In the genomic region with DNA sequence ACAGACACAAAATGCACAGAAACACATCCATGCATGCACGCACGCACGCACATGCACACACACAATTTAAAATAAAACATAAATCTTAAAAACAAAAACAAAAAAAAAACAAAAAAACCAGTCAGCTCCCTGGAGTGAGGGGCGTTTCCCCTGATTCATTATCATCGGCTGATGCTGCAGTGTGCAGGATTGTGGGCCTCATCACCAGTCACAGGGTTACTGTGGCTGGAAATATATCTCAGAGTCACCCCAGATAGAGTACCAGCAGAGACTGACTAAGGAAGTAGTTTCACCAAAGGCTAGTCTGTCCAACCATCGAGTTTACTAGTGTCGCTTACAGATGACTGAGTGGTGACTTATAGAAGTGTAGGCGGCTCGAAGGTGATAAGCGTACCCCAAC, we compare ENCODE assay signal across 26 mouse cellular contexts.
A peak's percentile ranks its signal among the peaks of the same experiment; 100 is the strongest.
DNase-seq lines count a peak whose midpoint lies in the region; ATAC-seq and TF ChIP-seq lines count a peak whose summit lies in the region.
"Had no signal": no experiment of that assay in that cellular context is flagged by ENCODE, and none has a peak within 500 bp of the region (broad histone marks: within the 10 kb centered on the region; RNA-seq: fewer than 3 reads in every experiment).

No protein-coding gene starts in this region.

- H3K27ac ChIP-seq in MEL (ENCODE audit: control insufficient read depth, low read depth, low read length) = no peak overlapping the region
- no peak overlapping the region for H3K27ac ChIP-seq in liver, embryonic 14.5 days
- H3K27ac ChIP-seq in embryonic facial prominence, embryonic 10.5 days (replicated peaks) = no peak overlapping the region
- H3K27ac ChIP-seq: embryonic facial prominence, embryonic 13.5 days; forebrain, embryonic 12.5 days; forebrain, embryonic 15.5 days; heart, adult 2 months; heart, embryonic 10.5 days; heart, embryonic 13.5 days; hindbrain, embryonic 14.5 days; hindbrain, postnatal 0 days had no signal

- TF ChIP-seq POLR2A in MEL (IDR thresholded peaks at IDR 0.05; ENCODE audit: control insufficient read depth in 1 of 2, insufficient read depth in 1 of 2, low read depth in 1 of 2, low read length in 2 of 2, poor library complexity in 1 of 2) = no peak

- no peaks in the 10 kb centered on the region for H3K9me3 ChIP-seq in MEL (replicated peaks; ENCODE audit: insufficient read depth, low read length)
- H3K9me3 ChIP-seq in liver, embryonic 14.5 days (ENCODE audit: control insufficient read depth, low read length) = no peaks in the 10 kb centered on the region
- 0 out of 2 replicates have a peak, but pooled peaks cover 2% of the 10 kb centered on the region for H3K9me3 ChIP-seq in embryonic facial prominence, embryonic 10.5 days
- H3K9me3 ChIP-seq: embryonic facial prominence, embryonic 13.5 days; forebrain, embryonic 15.5 days; heart, embryonic 10.5 days; heart, embryonic 13.5 days had no signal

- 0 out of 4 replicates have a peak, but pooled peaks cover 0 to 8% of the 10 kb centered on the region in 2 experiments for H3K4me1 ChIP-seq in MEL (ENCODE audit: control insufficient read depth in 1 of 2, insufficient read depth in 2 of 2, low read length in 2 of 2)
- H3K4me1 ChIP-seq in liver, embryonic 14.5 days (replicated peaks; ENCODE audit: control insufficient read depth in 2 of 2, insufficient read depth in 2 of 2, low read length in 1 of 2) = peaks cover 0 to 14% of the 10 kb centered on the region in 2 experiments; a peak in 2 of 4 replicates
- H3K4me1 ChIP-seq in embryonic facial prominence, embryonic 10.5 days = peaks cover 5% of the 10 kb centered on the region

- no peak overlapping the region for H3K4me2 ChIP-seq in liver, embryonic 14.5 days (ENCODE audit: low read depth)
- H3K4me2 ChIP-seq: embryonic facial prominence, embryonic 13.5 days; forebrain, embryonic 12.5 days; forebrain, embryonic 15.5 days; heart, embryonic 13.5 days; hindbrain, embryonic 14.5 days had no signal

- H3K4me3 ChIP-seq in MEL (ENCODE audit: control insufficient read depth in 1 of 2, insufficient read depth in 1 of 2, low read depth in 2 of 2, low read length in 2 of 2) = no peak overlapping the region
- H3K4me3 ChIP-seq in liver, embryonic 14.5 days (ENCODE audit: insufficient read depth in 1 of 2, low read depth in 2 of 2, low read length in 2 of 2) = no peak overlapping the region
- H3K4me3 ChIP-seq in embryonic facial prominence, embryonic 10.5 days = no peak overlapping the region
- H3K4me3 ChIP-seq: embryonic facial prominence, embryonic 13.5 days; erythroblast, embryonic 14.5 days; forebrain, embryonic 12.5 days; forebrain, embryonic 15.5 days; heart, adult 2 months; heart, embryonic 10.5 days; heart, embryonic 13.5 days had no signal

- H3K79me2 ChIP-seq in MEL (ENCODE audit: control insufficient read depth, insufficient read depth, low read length, poor library complexity) = peaks cover 6% of the 10 kb centered on the region; the same call in 1 of the 2 replicates

- H3K27me3 ChIP-seq in MEL (ENCODE audit: control insufficient read depth in 1 of 2, insufficient read depth in 2 of 2, low read length in 2 of 2) = no peaks in the 10 kb centered on the region
- no peaks in the 10 kb centered on the region for H3K27me3 ChIP-seq in liver, embryonic 14.5 days (ENCODE audit: control insufficient read depth, insufficient read depth, low read length)
- H3K27me3 ChIP-seq in embryonic facial prominence, embryonic 10.5 days (replicated peaks; ENCODE audit: low read depth, poor library complexity, severe bottlenecking) = no peaks in the 10 kb centered on the region
- H3K27me3 ChIP-seq: embryonic facial prominence, embryonic 13.5 days; forebrain, embryonic 12.5 days; forebrain, embryonic 15.5 days; heart, embryonic 13.5 days had no signal

- peak in 1 of 2 experiments; percentile 19; a peak in 1 of 4 replicates for TF ChIP-seq EP300 in MEL (IDR thresholded peaks at IDR 0.05; ENCODE audit: low read depth in 1 of 2, low read length in 2 of 2)
- TF ChIP-seq EP300 in liver, embryonic 14.5 days (IDR thresholded peaks at IDR 0.05; ENCODE audit: low read depth) = no peak

- peak; percentile 47 for DNase-seq in MEL (ENCODE audit: low read depth, low spot score)
- DNase-seq in liver, embryonic 14.5 days (ENCODE audit: low read depth in 3 of 3, low spot score in 3 of 3) = no peak
- no peak for DNase-seq in embryonic facial prominence, embryonic 10.5 days (ENCODE audit: low spot score)
- DNase-seq in kidney, postnatal 25 days = no peak
- DNase-seq in natural killer cell, adult 2 months (ENCODE audit: low spot score in 2 of 2) = no peak
- DNase-seq: adrenal gland, adult 8-10 months; adrenal gland, postnatal 25 days; cerebellum, adult 18-20 months; cerebellum, adult 9-10 months; cerebellum, postnatal 14 days; gastrocnemius, postnatal 10 days; gastrocnemius, postnatal 36 days; heart, adult 2 months; heart, postnatal 14 days; heart, postnatal 4 days had no signal

- no peak overlapping the region for H3K9ac ChIP-seq in MEL (ENCODE audit: control insufficient read depth, low read depth, low read length, poor library complexity, severe bottlenecking)
- H3K9ac ChIP-seq in liver, embryonic 14.5 days (replicated peaks) = no peak overlapping the region
- H3K9ac ChIP-seq: embryonic facial prominence, embryonic 13.5 days; forebrain, embryonic 12.5 days; forebrain, embryonic 15.5 days; heart, embryonic 13.5 days; hindbrain, embryonic 14.5 days had no signal

- peaks cover 1 to 7% of the 10 kb centered on the region in 2 experiments for H3K36me3 ChIP-seq in MEL (ENCODE audit: control insufficient read depth in 1 of 2, insufficient read depth in 2 of 2, low read length in 2 of 2)
- no peaks in the 10 kb centered on the region for H3K36me3 ChIP-seq in liver, embryonic 14.5 days (replicated peaks; ENCODE audit: control insufficient read depth, insufficient read depth, low read depth)
- H3K36me3 ChIP-seq in embryonic facial prominence, embryonic 10.5 days (replicated peaks) = peaks cover 25% of the 10 kb centered on the region
- H3K36me3 ChIP-seq: forebrain, embryonic 15.5 days had no signal

- ATAC-seq in common myeloid progenitor, adult 5-6 weeks (replicated peaks; ENCODE audit: low read depth, poor library complexity, severe bottlenecking) = peak; percentile 40; the same call in 1 of the 2 replicates
- ATAC-seq in liver, embryonic 14.5 days (ENCODE audit: insufficient read depth) = peak; percentile 44; the same call in 1 of the 2 replicates
- ATAC-seq: activated CD4-positive, CD25-positive, alpha-beta regulatory T cell, adult 4 months; CD4-positive, CD25-positive, alpha-beta regulatory T cell, adult 4 months; forebrain, embryonic 15.5 days; hindbrain, postnatal 0 days had no signal

- no peak for TF ChIP-seq CTCF in MEL (IDR thresholded peaks at IDR 0.05 in 2 of 3, conservative IDR thresholded peaks at IDR 0.05 in 1 of 3; ENCODE audit: control insufficient read depth in 1 of 3, insufficient read depth in 1 of 3, low read depth in 2 of 3, low read length in 3 of 3, poor library complexity in 1 of 3, severe bottlenecking in 1 of 3)
- TF ChIP-seq CTCF in liver, embryonic 14.5 days (IDR thresholded peaks at IDR 0.05; ENCODE audit: low read depth) = no peak

- WGBS in liver, embryonic 14.5 days (ENCODE audit: insufficient replicate concordance) = 63% methylated on average over 10 of the region's 10 CpGs
- WGBS in embryonic facial prominence, embryonic 10.5 days = 96% methylated on average over 10 of the region's 10 CpGs

- no peak for TF ChIP-seq RAD21 in MEL (IDR thresholded peaks at IDR 0.05; ENCODE audit: low read depth, low read length)

TF ChIP-seq in MEL, 35 proteins besides CTCF, POLR2A, EP300 and RAD21:
- TF ChIP-seq USF1 (IDR thresholded peaks at IDR 0.05; ENCODE audit: low read depth, low read length) = no peak
- 0 out of 2 replicates have a peak, but pooled peaks have one; percentile 28 for TF ChIP-seq RCOR1 (IDR thresholded peaks at IDR 0.05; ENCODE audit: low read depth, low read length)
- TF ChIP-seq ETS1 (IDR thresholded peaks at IDR 0.05; ENCODE audit: low read depth, low read length) = no peak
